Mouse (Mus musculus): ENCODE data around the gene Pawr. TPM values are rescaled to one million over a fixed set of nuclear protein-coding genes. Genes with fewer than 3 reads are reported as not detected.
A peak's percentile ranks its signal among the peaks of the same experiment; 100 is the strongest.

Pawr gene
- polyA plus RNA-seq, 1 experiment from 2014 or later, result 3.8 TPM

GRCm38 (mm10) chr10:108380715-108381114 is 48.8 kb downstream of the Pawr start:
- 95% methylated on average over 10 of the region's 10 CpGs for WGBS
- ATAC-seq (ENCODE audit: low FRiP score, low read depth), result no peak
- H3K4me2 ChIP-seq, result no peak overlapping the region
- H3K9ac ChIP-seq, result no peak overlapping the region
- H3K4me1 ChIP-seq (replicated peaks), result no peaks in the 10 kb centered on the region
- H3K36me3 ChIP-seq, result no peaks in the 10 kb centered on the region
- no peak overlapping the region for H3K4me3 ChIP-seq
- no peaks in the 10 kb centered on the region for H3K9me3 ChIP-seq
- H3K27ac ChIP-seq (replicated peaks), result no peak overlapping the region
- H3K27me3 ChIP-seq, result no peaks in the 10 kb centered on the region

GRCm38 (mm10) chr10:108384153-108384769 is 52.3 kb downstream of the Pawr start:
- H3K9ac ChIP-seq, result no peak overlapping the region
- H3K36me3 ChIP-seq, result no peaks in the 10 kb centered on the region
- no peaks in the 10 kb centered on the region for H3K9me3 ChIP-seq
- H3K4me3 ChIP-seq, result no peak overlapping the region
- H3K27ac ChIP-seq (replicated peaks), result no peak overlapping the region
- no peaks in the 10 kb centered on the region for H3K27me3 ChIP-seq
- peaks cover 3% of the 10 kb centered on the region for H3K4me1 ChIP-seq (replicated peaks)
- no peak for ATAC-seq (ENCODE audit: low FRiP score, low read depth)
- whole genome bisulfite sequencing, result 80% methylated on average over 9 of the region's 9 CpGs
- H3K4me2 ChIP-seq, result no peak overlapping the region

- H3K27me3 ChIP-seq, result no peaks in the 10 kb centered on the region
- H3K9me3 ChIP-seq, result no peaks in the 10 kb centered on the region
- 42% methylated on average over 5 of the region's 5 CpGs for WGBS
- no peaks in the 10 kb centered on the region for H3K36me3 ChIP-seq
- ATAC-seq (ENCODE audit: low FRiP score, low read depth), result no peak
- no peak overlapping the region for H3K4me3 ChIP-seq
- H3K4me2 ChIP-seq, result no peak overlapping the region
- H3K4me1 ChIP-seq (replicated peaks), result peaks cover 9% of the 10 kb centered on the region
- no peak overlapping the region for H3K9ac ChIP-seq
- no peak overlapping the region for H3K27ac ChIP-seq (replicated peaks)
Measured at GRCm38 (mm10) chr10:108385480-108385955, 53.6 kb downstream of the Pawr start.

GRCm38 (mm10) chr10:108388410-108388915 is 56.5 kb downstream of the Pawr start:
- no peak for ATAC-seq (ENCODE audit: low FRiP score, low read depth)
- no peak overlapping the region for H3K4me3 ChIP-seq
- H3K36me3 ChIP-seq, result no peaks in the 10 kb centered on the region
- H3K9me3 ChIP-seq, result no peaks in the 10 kb centered on the region
- no peak overlapping the region for H3K27ac ChIP-seq (replicated peaks)
- peaks cover 9% of the 10 kb centered on the region for H3K4me1 ChIP-seq (replicated peaks)
- H3K4me2 ChIP-seq, result no peak overlapping the region
- no peaks in the 10 kb centered on the region for H3K27me3 ChIP-seq
- 85% methylated on average over 8 of the region's 8 CpGs for WGBS
- no peak overlapping the region for H3K9ac ChIP-seq

- Histone ChIP-seq H3K36me3 (no peaks in the 10 kb centered on the region), H3K4me3 (no peak overlapping the region), H3K9me3 (no peaks in the 10 kb centered on the region), H3K27ac (replicated peaks) (no peak overlapping the region), H3K4me1 (replicated peaks) (peaks cover 9% of the 10 kb centered on the region), H3K4me2 (no peak overlapping the region), H3K9ac (no peak overlapping the region), H3K27me3 (no peaks in the 10 kb centered on the region)
- ATAC-seq (ENCODE audit: low FRiP score, low read depth), result no peak
- 38% methylated on average over 5 of the region's 5 CpGs for WGBS
Measured at GRCm38 (mm10) chr10:108389178-108389926, 57.4 kb downstream of the Pawr start.

GRCm38 (mm10) chr10:108389927-108390287 is 58.0 kb downstream of the Pawr start:
- no peaks in the 10 kb centered on the region for H3K9me3 ChIP-seq
- peaks cover 9% of the 10 kb centered on the region for H3K4me1 ChIP-seq (replicated peaks)
- no peak overlapping the region for H3K9ac ChIP-seq
- H3K4me2 ChIP-seq, result no peak overlapping the region
- no peaks in the 10 kb centered on the region for H3K36me3 ChIP-seq
- WGBS, result 26% methylated on average over 4 of the region's 4 CpGs
- ATAC-seq (ENCODE audit: low FRiP score, low read depth), result peak; percentile 34; the same call in 1 of the 2 replicates
- no peak overlapping the region for H3K4me3 ChIP-seq
- no peaks in the 10 kb centered on the region for H3K27me3 ChIP-seq
- H3K27ac ChIP-seq (replicated peaks), result no peak overlapping the region

- WGBS, result 85% methylated on average over 15 of the region's 15 CpGs
- H3K9me3 ChIP-seq, result no peaks in the 10 kb centered on the region
- H3K27ac ChIP-seq (replicated peaks), result no peak overlapping the region
- peaks cover 9% of the 10 kb centered on the region for H3K4me1 ChIP-seq (replicated peaks)
- H3K4me3 ChIP-seq, result no peak overlapping the region
- H3K27me3 ChIP-seq, result no peaks in the 10 kb centered on the region
- no peak overlapping the region for H3K4me2 ChIP-seq
- H3K36me3 ChIP-seq, result no peaks in the 10 kb centered on the region
- no peak for ATAC-seq (ENCODE audit: low FRiP score, low read depth)
- H3K9ac ChIP-seq, result no peak overlapping the region
Measured at GRCm38 (mm10) chr10:108391370-108391902, 59.5 kb downstream of the Pawr start.

- Histone ChIP-seq H3K9ac (no peak overlapping the region), H3K9me3 (no peaks in the 10 kb centered on the region), H3K27me3 (no peaks in the 10 kb centered on the region), H3K4me3 (no peak overlapping the region), H3K4me2 (no peak overlapping the region), H3K36me3 (no peaks in the 10 kb centered on the region), H3K4me1 (replicated peaks) (peaks cover 9% of the 10 kb centered on the region), H3K27ac (replicated peaks) (no peak overlapping the region)
- ATAC-seq (ENCODE audit: low FRiP score, low read depth), result no peak
- WGBS, result 94% methylated on average over 10 of the region's 10 CpGs
Measured at GRCm38 (mm10) chr10:108392151-108392550, 60.2 kb downstream of the Pawr start.

GRCm38 (mm10) chr10:108394306-108394705 is 62.4 kb downstream of the Pawr start:
- no peaks in the 10 kb centered on the region for H3K9me3 ChIP-seq
- H3K27me3 ChIP-seq, result no peaks in the 10 kb centered on the region
- no peak overlapping the region for H3K9ac ChIP-seq
- no peak overlapping the region for H3K4me3 ChIP-seq
- peaks cover 6% of the 10 kb centered on the region for H3K4me1 ChIP-seq (replicated peaks)
- no peak for ATAC-seq (ENCODE audit: low FRiP score, low read depth)
- no peak overlapping the region for H3K4me2 ChIP-seq
- WGBS, result 60% methylated on average over 4 of the region's 4 CpGs
- H3K27ac ChIP-seq (replicated peaks), result no peak overlapping the region
- H3K36me3 ChIP-seq, result no peaks in the 10 kb centered on the region

- Histone ChIP-seq H3K36me3 (no peaks in the 10 kb centered on the region), H3K27ac (replicated peaks) (no peak overlapping the region), H3K9ac (no peak overlapping the region), H3K27me3 (no peaks in the 10 kb centered on the region), H3K4me2 (no peak overlapping the region), H3K4me1 (replicated peaks) (no peaks in the 10 kb centered on the region), H3K9me3 (no peaks in the 10 kb centered on the region), H3K4me3 (no peak overlapping the region)
- 93% methylated on average over 12 of the region's 12 CpGs for WGBS
- no peak for ATAC-seq (ENCODE audit: low FRiP score, low read depth)
Measured at GRCm38 (mm10) chr10:108395229-108395628, 63.3 kb downstream of the Pawr start.

GRCm38 (mm10) chr10:108395647-108396046 is 63.7 kb downstream of the Pawr start:
- Histone ChIP-seq H3K27me3 (no peaks in the 10 kb centered on the region), H3K4me1 (replicated peaks) (no peaks in the 10 kb centered on the region), H3K9ac (no peak overlapping the region), H3K9me3 (no peaks in the 10 kb centered on the region), H3K4me3 (no peak overlapping the region), H3K36me3 (no peaks in the 10 kb centered on the region), H3K27ac (replicated peaks) (no peak overlapping the region), H3K4me2 (no peak overlapping the region)
- 94% methylated on average over 14 of the region's 14 CpGs for WGBS
- ATAC-seq (ENCODE audit: low FRiP score, low read depth), result no peak

- ATAC-seq (ENCODE audit: low FRiP score, low read depth), result no peak
- H3K4me3 ChIP-seq, result no peak overlapping the region
- H3K27me3 ChIP-seq, result no peaks in the 10 kb centered on the region
- no peaks in the 10 kb centered on the region for H3K36me3 ChIP-seq
- no peak overlapping the region for H3K9ac ChIP-seq
- 92% methylated on average over 4 of the region's 4 CpGs for WGBS
- no peak overlapping the region for H3K27ac ChIP-seq (replicated peaks)
- no peak overlapping the region for H3K4me2 ChIP-seq
- H3K9me3 ChIP-seq, result no peaks in the 10 kb centered on the region
- no peaks in the 10 kb centered on the region for H3K4me1 ChIP-seq (replicated peaks)
Measured at GRCm38 (mm10) chr10:108402751-108403150, 70.8 kb downstream of the Pawr start.
